Mouse (Mus musculus): ENCODE results near the gene Saysd1.

DNA sequence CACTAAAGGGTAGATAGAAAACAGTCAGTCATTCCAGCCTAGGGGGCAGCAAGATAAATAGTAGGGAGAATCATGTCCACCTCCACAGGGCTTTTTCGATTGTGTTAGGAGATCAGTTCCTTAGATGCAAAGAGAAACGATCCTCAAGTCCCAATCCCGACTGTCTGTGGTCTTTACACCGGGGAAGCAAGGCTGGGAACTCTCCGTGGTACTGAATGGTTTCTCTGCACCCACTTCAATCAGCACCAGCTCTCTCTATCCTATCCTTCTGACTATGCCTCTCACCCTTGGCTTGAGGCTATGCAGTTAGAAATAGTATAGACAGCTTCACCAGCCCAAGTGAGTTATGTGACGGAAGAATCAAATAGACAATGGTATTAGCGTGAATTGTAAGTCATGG lies 44.8 kb downstream of the Saysd1 start:
- TF ChIP-seq HCFC1 (IDR thresholded peaks at IDR 0.05; ENCODE audit: borderline replicate concordance, insufficient read depth, low read length) (no peak), ZNF384 (IDR thresholded peaks at IDR 0.05; ENCODE audit: low read depth, low read length) (no peak), MAFK (IDR thresholded peaks at IDR 0.05; ENCODE audit: insufficient read depth, low read depth, low read length) (no peak), CHD2 (IDR thresholded peaks at IDR 0.05; ENCODE audit: low read depth, low read length) (no peak), ZC3H11A (IDR thresholded peaks at IDR 0.05; ENCODE audit: borderline replicate concordance, low read depth, low read length) (no peak)

Measured in ES-E14 (cell line).